Mouse (Mus musculus) layer of hippocampus, adult 9-10 months (tissue): ENCODE data around the gene Man1a.
A peak's percentile ranks its signal among the peaks of the same experiment; 100 is the strongest.

Source experiments
- DNase-seq: peaks from one replicate; pipeline ENCODE4 v3.0.0; 2022; ENCODE audit warnings: low spot score

Man1a gene

GRCm38 (mm10) chr10:54076420-54076819 is at the start of gene Man1a:
Man1a (minus strand) TSS chr10:54076609.
- DNase-seq: no peak

GRCm38 (mm10) chr10:54121816-54122215 is 45.4 kb upstream of the Man1a start:
- no peak for DNase-seq

- DNase-seq: no peak
Observed at GRCm38 (mm10) chr10:54120375-54120774, 44.0 kb upstream of the Man1a start.

- no peak for DNase-seq
Observed at GRCm38 (mm10) chr10:54119303-54119702, 42.9 kb upstream of the Man1a start.

- no peak for DNase-seq
Observed at GRCm38 (mm10) chr10:54118223-54118912, 42.0 kb upstream of the Man1a start.

GRCm38 (mm10) chr10:54117763-54118162 is 41.4 kb upstream of the Man1a start:
- peak; percentile 52 for DNase-seq

GRCm38 (mm10) chr10:54103671-54104070 is 27.3 kb upstream of the Man1a start:
- no peak for DNase-seq

GRCm38 (mm10) chr10:54092081-54092480 is 15.7 kb upstream of the Man1a start:
- DNase-seq: no peak

- DNase-seq: no peak
Observed at GRCm38 (mm10) chr10:54089923-54090322, 13.5 kb upstream of the Man1a start.

GRCm38 (mm10) chr10:54087346-54087745 is 10.9 kb upstream of the Man1a start:
- DNase-seq: no peak

GRCm38 (mm10) chr10:54085073-54085472 is 8.7 kb upstream of the Man1a start:
- no peak for DNase-seq

GRCm38 (mm10) chr10:54077005-54077404 is 596 bp upstream of the Man1a start:
- no peak for DNase-seq

- DNase-seq: peak; percentile 73
Observed at GRCm38 (mm10) chr10:54075441-54076010, 883 bp downstream of the Man1a start.

GRCm38 (mm10) chr10:54074609-54075421 is 1.6 kb downstream of the Man1a start:
- DNase-seq: no peak

- DNase-seq: no peak
Observed at GRCm38 (mm10) chr10:54074247-54074608, 2.2 kb downstream of the Man1a start.

GRCm38 (mm10) chr10:54073641-54074203 is 2.7 kb downstream of the Man1a start:
- DNase-seq: no peak

- DNase-seq: no peak
Observed at GRCm38 (mm10) chr10:54072336-54072735, 4.1 kb downstream of the Man1a start.

GRCm38 (mm10) chr10:54070496-54070895 is 5.9 kb downstream of the Man1a start:
- no peak for DNase-seq

- DNase-seq: no peak
Observed at GRCm38 (mm10) chr10:54069412-54069811, 7.0 kb downstream of the Man1a start.

- no peak for DNase-seq
Observed at GRCm38 (mm10) chr10:54066683-54067082, 9.7 kb downstream of the Man1a start.

GRCm38 (mm10) chr10:54063551-54064260 is 12.7 kb downstream of the Man1a start:
- DNase-seq: no peak

GRCm38 (mm10) chr10:54062835-54063234 is 13.6 kb downstream of the Man1a start:
- DNase-seq: no peak
